Mouse (Mus musculus) adrenal gland, postnatal 14 days (tissue): ENCODE data around the gene Mrpl40. TPM values are rescaled to one million over a fixed set of nuclear protein-coding genes. Genes with fewer than 3 reads are reported as not detected.
"Not testable (repeated sequence)": the region's sequence is repeated elsewhere in the genome, so short reads cannot be mapped to it uniquely, and the experiment has no call there.

ENCODE experiments used
- DNase-seq: peaks from one replicate; pipeline ENCODE4 v3.0.0; 2021; ENCODE audit warnings: mixed read lengths
- long read RNA-seq, 2 experiments: library from polyadenylated mRNA; stranded (forward); transcript quantifications; one replicate each; pipeline ENCODE4 v2.0.0; 2021
- total RNA-seq: library from RNA; stranded (reverse); gene quantifications from 2 replicates; pipeline ENCODE4 v1.2.3, GENCODE M21; 2021

Mrpl40 gene
- 57.0 and 62.0 TPM in 2 replicates for total RNA-seq
- long read RNA-seq, experiment 1, transcript Mrpl40-202 (4 exons, 778 nt), result minor isoform, 8 of 89 reads
- long read RNA-seq, experiment 1, transcript Mrpl40-201 (4 exons, 1,280 nt), result major isoform, 75 of 89 reads
- long read RNA-seq, experiment 1, partial matches to known transcripts, result 3 of 89 reads
- long read RNA-seq, experiment 1, other reads (novel, unspliced or antisense), result 3 of 89 reads
- long read RNA-seq, experiment 2, transcript Mrpl40-201 (4 exons, 1,280 nt), result major isoform, 59 of 65 reads
- long read RNA-seq, experiment 2, partial matches to known transcripts, result 1 of 65 reads
- long read RNA-seq, experiment 2, other reads (novel, unspliced or antisense), result 1 of 65 reads

- DNase-seq, result peak; percentile 98
Observed at GRCm38 (mm10) chr16:18876442-18877308, at the start of gene Mrpl40, which contains the start of gene Hira. TSS of gene Mrpl40 (minus strand) at chr16:18876862. TSS of gene Hira (plus strand) at chr16:18877037.

- DNase-seq, result no peak
Observed at GRCm38 (mm10) chr16:18921771-18922170, 45.1 kb upstream of the Mrpl40 start.

GRCm38 (mm10) chr16:18916064-18916463 lies 39.4 kb upstream of the Mrpl40 start:
- DNase-seq, result no peak

GRCm38 (mm10) chr16:18905648-18906047 lies 29.0 kb upstream of the Mrpl40 start:
- DNase-seq, result no peak

- peak; percentile 14 for DNase-seq
Observed at GRCm38 (mm10) chr16:18896429-18896828, 19.8 kb upstream of the Mrpl40 start.

GRCm38 (mm10) chr16:18895249-18895648 lies 18.6 kb upstream of the Mrpl40 start:
- no peak for DNase-seq

GRCm38 (mm10) chr16:18893840-18894372 lies 17.2 kb upstream of the Mrpl40 start:
- DNase-seq, result no peak

- no peak for DNase-seq
Observed at GRCm38 (mm10) chr16:18884044-18884443, 7.4 kb upstream of the Mrpl40 start.

GRCm38 (mm10) chr16:18878091-18878720 lies 1.5 kb upstream of the Mrpl40 start:
- no peak for DNase-seq

- DNase-seq, result peak; percentile 71
Observed at GRCm38 (mm10) chr16:18877386-18878090, 876 bp upstream of the Mrpl40 start.

- no peak for DNase-seq
Observed at GRCm38 (mm10) chr16:18876091-18876441, 596 bp downstream of the Mrpl40 start.

- not testable (repeated sequence) for DNase-seq
Observed at GRCm38 (mm10) chr16:18870495-18870894, 6.2 kb downstream of the Mrpl40 start.

GRCm38 (mm10) chr16:18860186-18860585 lies 16.5 kb downstream of the Mrpl40 start:
- peak; percentile 84 for DNase-seq

- DNase-seq, result peak; percentile 50
Observed at GRCm38 (mm10) chr16:18858551-18858950, 18.1 kb downstream of the Mrpl40 start.

- not testable (repeated sequence) for DNase-seq
Observed at GRCm38 (mm10) chr16:18849521-18850190, 27.0 kb downstream of the Mrpl40 start.

- DNase-seq, result no peak
Observed at GRCm38 (mm10) chr16:18846301-18846820, 30.3 kb downstream of the Mrpl40 start.

- DNase-seq, result no peak
Observed at GRCm38 (mm10) chr16:18838346-18838745, 38.3 kb downstream of the Mrpl40 start.

- DNase-seq, result peak; percentile 96
Observed at GRCm38 (mm10) chr16:18836468-18837208, 40.0 kb downstream of the Mrpl40 start, which contains the start of the genes 2510002D24Rik and Gm28539. TSS of gene 2510002D24Rik (plus strand) at chr16:18836578. TSS of gene Gm28539 (plus strand) at chr16:18836584.

- DNase-seq, result no peak
Observed at GRCm38 (mm10) chr16:18836073-18836467, 40.6 kb downstream of the Mrpl40 start.

- no peak for DNase-seq
Observed at GRCm38 (mm10) chr16:18833486-18833885, 43.2 kb downstream of the Mrpl40 start.
